14 mouse cellular contexts compared by ENCODE assay signal in the genomic region with DNA sequence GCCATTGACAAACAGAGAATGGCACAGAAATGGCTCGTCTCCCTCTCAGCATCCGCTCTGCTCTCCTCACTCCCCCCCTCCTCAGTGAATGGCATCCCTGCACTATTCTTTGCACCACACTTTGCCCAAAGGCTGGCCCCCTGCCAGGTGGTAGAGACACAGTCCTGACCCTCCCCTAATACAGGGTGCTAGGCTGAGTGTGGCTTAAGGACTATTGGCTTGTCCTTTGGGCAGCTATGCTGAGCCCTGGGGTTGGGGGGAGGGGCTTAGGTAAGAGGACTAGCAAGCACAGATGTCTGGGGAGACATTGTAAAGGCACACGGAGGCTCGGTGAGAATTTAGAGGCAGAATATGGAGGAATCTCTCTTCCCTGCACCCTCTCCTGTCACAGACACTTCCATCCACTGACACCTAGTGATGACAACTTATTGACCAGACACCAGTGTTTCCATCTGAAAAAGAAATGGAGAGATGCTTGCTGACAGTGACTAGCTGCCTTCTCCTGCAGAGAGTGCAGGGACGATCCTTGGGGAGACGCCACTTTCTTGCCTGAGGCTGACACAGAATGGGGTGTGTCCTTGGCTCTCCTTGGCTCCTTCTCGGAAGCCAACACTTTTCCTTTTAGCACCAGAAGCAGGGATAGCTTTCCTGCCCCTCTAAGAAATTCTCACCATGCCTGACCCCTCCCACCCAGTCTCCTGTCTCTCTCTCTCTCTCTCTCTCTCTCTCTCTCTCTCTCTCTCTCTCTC.
DNase-seq lines count a peak whose midpoint lies in the region; ATAC-seq lines count a peak whose summit lies in the region.
"Had no signal": no experiment of that assay in that cellular context is flagged by ENCODE, and none has a peak within 500 bp of the region (broad histone marks: within the 10 kb centered on the region; RNA-seq: fewer than 3 reads in every experiment).

No protein-coding gene starts in this region.

- ATAC-seq in kidney, embryonic 16.5 days (ENCODE audit: low FRiP score, low TSS enrichment): peak; percentile 27; the same call in 1 of the 2 replicates
- ATAC-seq in kidney, embryonic 14.5 days (ENCODE audit: low FRiP score, low TSS enrichment): no peak
- peak; percentile 59 for ATAC-seq in hindbrain, embryonic 15.5 days (ENCODE audit: low FRiP score, low read depth)
- no peak for ATAC-seq in activated CD4-positive, CD25-positive, alpha-beta regulatory T cell, adult 4 months

- no peak overlapping the region for H3K4me3 ChIP-seq in kidney, embryonic 16.5 days (ENCODE audit: low read length)
- no peak overlapping the region for H3K4me3 ChIP-seq in kidney, embryonic 14.5 days (ENCODE audit: low read length)
- H3K4me3 ChIP-seq in hindbrain, embryonic 15.5 days: no peak overlapping the region
- H3K4me3 ChIP-seq: heart, adult 2 months; megakaryocyte, embryonic 14.5 days had no signal

- H3K27me3 ChIP-seq in kidney, embryonic 16.5 days (ENCODE audit: insufficient read depth, low read length): no peaks in the 10 kb centered on the region
- H3K27me3 ChIP-seq in kidney, embryonic 14.5 days (ENCODE audit: control insufficient read depth, insufficient read depth, low read length): no peaks in the 10 kb centered on the region
- no peaks in the 10 kb centered on the region for H3K27me3 ChIP-seq in hindbrain, embryonic 15.5 days
- H3K27me3 ChIP-seq: CH12.LX had no signal

- DNase-seq in testis, postnatal 10 days (ENCODE audit: low spot score): peak; percentile 48
- DNase-seq in testis, postnatal 14 days (ENCODE audit: low spot score): no peak
- no peak for DNase-seq in adrenal gland, postnatal 25 days
- no peak for DNase-seq in adrenal gland, adult 8-10 months
- DNase-seq: cerebellum, adult 11 months; heart, adult 2 months; kidney, adult 11 months; layer of hippocampus, adult 9-11 months had no signal

- H3K4me1 ChIP-seq in kidney, embryonic 16.5 days (ENCODE audit: insufficient read depth, low read length): no peaks in the 10 kb centered on the region
- no peaks in the 10 kb centered on the region for H3K4me1 ChIP-seq in kidney, embryonic 14.5 days (ENCODE audit: control insufficient read depth, insufficient read depth, low read length)
- peaks cover 37% of the 10 kb centered on the region for H3K4me1 ChIP-seq in hindbrain, embryonic 15.5 days (replicated peaks)
- H3K4me1 ChIP-seq: megakaryocyte, embryonic 14.5 days had no signal

- WGBS in kidney, embryonic 16.5 days: 43% methylated on average over 7 of the region's 7 CpGs
- 45% methylated on average over 7 of the region's 7 CpGs for WGBS in kidney, embryonic 14.5 days
- 25% methylated on average over 7 of the region's 7 CpGs for WGBS in hindbrain, embryonic 15.5 days

- no peaks in the 10 kb centered on the region for H3K36me3 ChIP-seq in kidney, embryonic 16.5 days (ENCODE audit: insufficient read depth, low read length)
- no peaks in the 10 kb centered on the region for H3K36me3 ChIP-seq in kidney, embryonic 14.5 days (ENCODE audit: control insufficient read depth, insufficient read depth, low read length)
- no peaks in the 10 kb centered on the region for H3K36me3 ChIP-seq in hindbrain, embryonic 15.5 days

- no peak overlapping the region for H3K27ac ChIP-seq in kidney, embryonic 16.5 days (ENCODE audit: low read length)
- no peak overlapping the region for H3K27ac ChIP-seq in kidney, embryonic 14.5 days (ENCODE audit: low read depth, low read length)
- no peak overlapping the region; the same call in 1 of the 2 replicates for H3K27ac ChIP-seq in hindbrain, embryonic 15.5 days (replicated peaks)
- H3K27ac ChIP-seq: heart, adult 2 months had no signal

- H3K9ac ChIP-seq in kidney, embryonic 16.5 days (replicated peaks; ENCODE audit: low read length): no peak overlapping the region
- no peak overlapping the region for H3K9ac ChIP-seq in kidney, embryonic 14.5 days (ENCODE audit: low read depth, low read length)
- no peak overlapping the region for H3K9ac ChIP-seq in hindbrain, embryonic 15.5 days

- H3K4me2 ChIP-seq in kidney, embryonic 16.5 days (replicated peaks; ENCODE audit: low read depth, low read length): no peak overlapping the region
- H3K4me2 ChIP-seq in kidney, embryonic 14.5 days (replicated peaks; ENCODE audit: low read depth, low read length): no peak overlapping the region
- no peak overlapping the region for H3K4me2 ChIP-seq in hindbrain, embryonic 15.5 days

- H3K9me3 ChIP-seq in kidney, embryonic 16.5 days (ENCODE audit: low read length): no peaks in the 10 kb centered on the region
- H3K9me3 ChIP-seq in kidney, embryonic 14.5 days (ENCODE audit: control insufficient read depth, low read length): no peaks in the 10 kb centered on the region
- no peaks in the 10 kb centered on the region for H3K9me3 ChIP-seq in hindbrain, embryonic 15.5 days

Comparison
In these comparisons a context has a peak if more than half of its experiments do, and no peak if none do; other contexts are left out.
1. ATAC-seq: peak in kidney, embryonic 16.5 days (single experiment) and hindbrain, embryonic 15.5 days (single experiment); none in kidney, embryonic 14.5 days (single experiment) and activated CD4-positive, CD25-positive, alpha-beta regulatory T cell, adult 4 months (single experiment).